Mouse (Mus musculus): ENCODE measurements around the gene Dennd1a. TPM values are rescaled to one million over a fixed set of nuclear protein-coding genes. Genes with fewer than 3 reads are reported as not detected.

Dennd1a gene
- polyA plus RNA-seq, 1 experiment = 44.5 TPM

- no peak overlapping the region for H3K27ac ChIP-seq (ENCODE audit: insufficient read depth, low read length)
- TF ChIP-seq CTCF (IDR thresholded peaks at IDR 0.05; ENCODE audit: extremely low read depth, insufficient read depth, low read length) (no peak), POLR2A (IDR thresholded peaks at IDR 0.05; ENCODE audit: extremely low read depth, insufficient read depth, low read length) (no peak)
Measured at GRCm38 (mm10) chr2:38061474-38061873, 225.7 kb downstream of the Dennd1a start.

GRCm38 (mm10) chr2:38052440-38052839, 234.8 kb downstream of the Dennd1a start:
- Histone ChIP-seq H3K27ac (ENCODE audit: insufficient read depth, low read length) (no peak overlapping the region), H3K4me3 (ENCODE audit: insufficient read depth, low read length) (no peak overlapping the region), H3K4me1 (ENCODE audit: control insufficient read depth, insufficient read depth, low read length) (no peaks in the 10 kb centered on the region)
- TF ChIP-seq CTCF (IDR thresholded peaks at IDR 0.05; ENCODE audit: extremely low read depth, insufficient read depth, low read length) (no peak), POLR2A (IDR thresholded peaks at IDR 0.05; ENCODE audit: extremely low read depth, insufficient read depth, low read length) (no peak)

More at GRCm38 (mm10) chr2:38061474-38061873, 225.7 kb downstream of the Dennd1a start:
- Histone ChIP-seq H3K4me3 (ENCODE audit: insufficient read depth, low read length) (no peak overlapping the region), H3K4me1 (ENCODE audit: control insufficient read depth, insufficient read depth, low read length) (no peaks in the 10 kb centered on the region; the same call in 1 of the 2 replicates)

GRCm38 (mm10) chr2:38051485-38052085, 235.6 kb downstream of the Dennd1a start:
- TF ChIP-seq POLR2A (IDR thresholded peaks at IDR 0.05; ENCODE audit: extremely low read depth, insufficient read depth, low read length) (no peak), CTCF (IDR thresholded peaks at IDR 0.05; ENCODE audit: extremely low read depth, insufficient read depth, low read length) (no peak)
- no peaks in the 10 kb centered on the region for H3K4me1 ChIP-seq (ENCODE audit: control insufficient read depth, insufficient read depth, low read length)
- H3K27ac ChIP-seq (ENCODE audit: insufficient read depth, low read length) = no peak overlapping the region
- H3K4me3 ChIP-seq (ENCODE audit: insufficient read depth, low read length) = no peak overlapping the region

GRCm38 (mm10) chr2:38048996-38049395, 238.2 kb downstream of the Dennd1a start:
- Histone ChIP-seq H3K4me1 (ENCODE audit: control insufficient read depth, insufficient read depth, low read length) (peaks cover 4% of the 10 kb centered on the region), H3K4me3 (ENCODE audit: insufficient read depth, low read length) (no peak overlapping the region), H3K27ac (ENCODE audit: insufficient read depth, low read length) (no peak overlapping the region)
- no peak for TF ChIP-seq CTCF (IDR thresholded peaks at IDR 0.05; ENCODE audit: extremely low read depth, insufficient read depth, low read length)
- TF ChIP-seq POLR2A (IDR thresholded peaks at IDR 0.05; ENCODE audit: extremely low read depth, insufficient read depth, low read length) = no peak

GRCm38 (mm10) chr2:38045286-38045685, 241.9 kb downstream of the Dennd1a start:
- H3K27ac ChIP-seq (ENCODE audit: insufficient read depth, low read length) = no peak overlapping the region
- peaks cover 5% of the 10 kb centered on the region for H3K4me1 ChIP-seq (ENCODE audit: control insufficient read depth, insufficient read depth, low read length)
- TF ChIP-seq POLR2A (IDR thresholded peaks at IDR 0.05; ENCODE audit: extremely low read depth, insufficient read depth, low read length) (no peak), CTCF (IDR thresholded peaks at IDR 0.05; ENCODE audit: extremely low read depth, insufficient read depth, low read length) (no peak)
- H3K4me3 ChIP-seq (ENCODE audit: insufficient read depth, low read length) = no peak overlapping the region

GRCm38 (mm10) chr2:38040845-38041244, 246.3 kb downstream of the Dennd1a start:
- no peak overlapping the region for H3K27ac ChIP-seq (ENCODE audit: insufficient read depth, low read length)
- TF ChIP-seq POLR2A (IDR thresholded peaks at IDR 0.05; ENCODE audit: extremely low read depth, insufficient read depth, low read length) = no peak
- TF ChIP-seq CTCF (IDR thresholded peaks at IDR 0.05; ENCODE audit: extremely low read depth, insufficient read depth, low read length) = no peak
- H3K4me1 ChIP-seq (ENCODE audit: control insufficient read depth, insufficient read depth, low read length) = peaks cover 5% of the 10 kb centered on the region
- H3K4me3 ChIP-seq (ENCODE audit: insufficient read depth, low read length) = no peak overlapping the region

GRCm38 (mm10) chr2:38039621-38040020, 247.6 kb downstream of the Dennd1a start:
- Histone ChIP-seq H3K4me1 (ENCODE audit: control insufficient read depth, insufficient read depth, low read length) (peaks cover 5% of the 10 kb centered on the region), H3K4me3 (ENCODE audit: insufficient read depth, low read length) (no peak overlapping the region), H3K27ac (ENCODE audit: insufficient read depth, low read length) (no peak overlapping the region)
- TF ChIP-seq POLR2A (IDR thresholded peaks at IDR 0.05; ENCODE audit: extremely low read depth, insufficient read depth, low read length) (no peak), CTCF (IDR thresholded peaks at IDR 0.05; ENCODE audit: extremely low read depth, insufficient read depth, low read length) (no peak)

GRCm38 (mm10) chr2:38028317-38028716, 258.9 kb downstream of the Dennd1a start:
- TF ChIP-seq POLR2A (IDR thresholded peaks at IDR 0.05; ENCODE audit: extremely low read depth, insufficient read depth, low read length) = no peak
- no peak for TF ChIP-seq CTCF (IDR thresholded peaks at IDR 0.05; ENCODE audit: extremely low read depth, insufficient read depth, low read length)
- Histone ChIP-seq H3K27ac (ENCODE audit: insufficient read depth, low read length) (no peak overlapping the region), H3K4me1 (ENCODE audit: control insufficient read depth, insufficient read depth, low read length) (peaks cover 4% of the 10 kb centered on the region; the same call in 1 of the 2 replicates), H3K4me3 (ENCODE audit: insufficient read depth, low read length) (no peak overlapping the region)

- H3K27ac ChIP-seq (ENCODE audit: insufficient read depth, low read length) = no peak overlapping the region
- H3K4me3 ChIP-seq (ENCODE audit: insufficient read depth, low read length) = no peak overlapping the region
- TF ChIP-seq POLR2A (IDR thresholded peaks at IDR 0.05; ENCODE audit: extremely low read depth, insufficient read depth, low read length) (no peak), CTCF (IDR thresholded peaks at IDR 0.05; ENCODE audit: extremely low read depth, insufficient read depth, low read length) (no peak)
- H3K4me1 ChIP-seq (ENCODE audit: control insufficient read depth, insufficient read depth, low read length) = peaks cover 6% of the 10 kb centered on the region
Measured at GRCm38 (mm10) chr2:38025615-38026014, 261.6 kb downstream of the Dennd1a start.

- no peak for TF ChIP-seq POLR2A (IDR thresholded peaks at IDR 0.05; ENCODE audit: extremely low read depth, insufficient read depth, low read length)
- TF ChIP-seq CTCF (IDR thresholded peaks at IDR 0.05; ENCODE audit: extremely low read depth, insufficient read depth, low read length) = no peak
- peak overlapping the region; percentile 48; the same call in 1 of the 2 replicates for H3K27ac ChIP-seq (ENCODE audit: insufficient read depth, low read length)
- no peak overlapping the region for H3K4me3 ChIP-seq (ENCODE audit: insufficient read depth, low read length)
Measured at GRCm38 (mm10) chr2:38023741-38024130, 263.5 kb downstream of the Dennd1a start.

More at GRCm38 (mm10) chr2:38023741-38024130, 263.5 kb downstream of the Dennd1a start:
- peaks cover 6% of the 10 kb centered on the region for H3K4me1 ChIP-seq (ENCODE audit: control insufficient read depth, insufficient read depth, low read length)
